Mouse (Mus musculus) frontal cortex, postnatal 36 days (tissue): Measurements from ENCODE around the gene Cyth3.

Source experiments
- DNase-seq, 2 experiments: peaks; one replicate each; pipeline ENCODE4 v3.0.0; 2022; ENCODE audit warnings: low spot score in 2 of 2

The Cyth3 gene

GRCm38 (mm10) chr5:143666015-143666414 is 43.8 kb downstream of the Cyth3 start:
- DNase-seq, result no peak

GRCm38 (mm10) chr5:143668884-143669283 is 46.6 kb downstream of the Cyth3 start:
- no peak for DNase-seq

- no peak for DNase-seq
These were observed 47.1 kb downstream of the Cyth3 start for GRCm38 (mm10) chr5:143669393-143669792.

- DNase-seq, result no peak
These were observed 47.6 kb downstream of the Cyth3 start for GRCm38 (mm10) chr5:143669839-143670238.

- DNase-seq, result peak; percentile 36 to 37
These were observed 48.6 kb downstream of the Cyth3 start for GRCm38 (mm10) chr5:143670740-143671415.

- DNase-seq, result no peak
These were observed 52.3 kb downstream of the Cyth3 start for GRCm38 (mm10) chr5:143674576-143674975.

- DNase-seq, result no peak
These were observed 54.2 kb downstream of the Cyth3 start for GRCm38 (mm10) chr5:143676218-143676985.

- no peak for DNase-seq
These were observed 55.1 kb downstream of the Cyth3 start for GRCm38 (mm10) chr5:143677363-143677762.

GRCm38 (mm10) chr5:143678634-143679271 is 56.5 kb downstream of the Cyth3 start:
- no peak for DNase-seq

GRCm38 (mm10) chr5:143679654-143680053 is 57.4 kb downstream of the Cyth3 start:
- no peak for DNase-seq

- no peak for DNase-seq
These were observed 61.4 kb downstream of the Cyth3 start for GRCm38 (mm10) chr5:143683696-143684095.

- DNase-seq, result no peak
These were observed 62.7 kb downstream of the Cyth3 start for GRCm38 (mm10) chr5:143684911-143685390.

- no peak for DNase-seq
These were observed 64.2 kb downstream of the Cyth3 start for GRCm38 (mm10) chr5:143686456-143686855.

- DNase-seq, result no peak
These were observed 65.3 kb downstream of the Cyth3 start for GRCm38 (mm10) chr5:143687589-143687988.

- peak in 1 of 2 experiments; percentile 48 for DNase-seq
These were observed 68.1 kb downstream of the Cyth3 start for GRCm38 (mm10) chr5:143690392-143690791.

GRCm38 (mm10) chr5:143690926-143691325 is 68.7 kb downstream of the Cyth3 start:
- DNase-seq, result peak; percentile 80 to 94

GRCm38 (mm10) chr5:143696323-143696722 is 74.1 kb downstream of the Cyth3 start:
- no peak for DNase-seq

GRCm38 (mm10) chr5:143698454-143698853 is 76.2 kb downstream of the Cyth3 start:
- no peak for DNase-seq

GRCm38 (mm10) chr5:143700247-143700646 is 78.0 kb downstream of the Cyth3 start:
- no peak for DNase-seq

- DNase-seq, result no peak
These were observed 78.8 kb downstream of the Cyth3 start for GRCm38 (mm10) chr5:143701074-143701473.

- no peak for DNase-seq
These were observed 82.8 kb downstream of the Cyth3 start for GRCm38 (mm10) chr5:143704875-143705658.

GRCm38 (mm10) chr5:143705659-143705982 is 83.4 kb downstream of the Cyth3 start:
- DNase-seq, result no peak
